ENCODE assay signal across 22 mouse cellular contexts in the genomic region with DNA sequence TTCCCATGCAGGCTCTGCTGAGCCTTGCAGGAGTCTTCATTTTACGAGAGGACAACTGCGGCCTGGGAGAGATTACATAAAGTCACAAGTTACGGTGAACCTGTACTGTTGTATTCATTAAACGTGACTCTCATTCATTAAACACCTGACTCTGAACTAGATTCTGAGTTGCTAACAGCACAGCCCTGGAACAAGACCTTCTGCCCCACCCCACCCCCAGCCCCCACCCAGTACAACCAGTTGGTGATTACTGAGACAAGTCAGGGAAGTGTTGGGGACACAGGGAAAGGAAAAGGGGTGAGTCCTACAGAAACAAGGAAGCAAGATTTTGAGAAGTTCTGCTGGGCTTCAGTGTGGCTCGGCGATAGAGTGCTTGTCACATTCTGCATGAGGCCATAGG.
DNase-seq lines count a peak whose midpoint lies in the region; ATAC-seq and TF ChIP-seq lines count a peak whose summit lies in the region.
"Had no signal": no experiment of that assay in that cellular context is flagged by ENCODE, and none has a peak within 500 bp of the region (broad histone marks: within the 10 kb centered on the region; RNA-seq: fewer than 3 reads in every experiment).

No protein-coding gene starts in this region.

- no peak for TF ChIP-seq CTCF in intestine, postnatal 0 days (IDR thresholded peaks at IDR 0.05; ENCODE audit: low read depth)

- WGBS in limb, embryonic 11.5 days: 78% methylated on average over 6 of the region's 6 CpGs
- WGBS in limb, embryonic 10.5 days: 93% methylated on average over 6 of the region's 6 CpGs
- 44% methylated on average over 6 of the region's 6 CpGs for WGBS in intestine, postnatal 0 days
- 81% methylated on average over 6 of the region's 6 CpGs for WGBS in stomach, embryonic 15.5 days
- 94% methylated on average over 6 of the region's 6 CpGs for WGBS in forebrain, embryonic 12.5 days

- ATAC-seq in limb, embryonic 11.5 days (ENCODE audit: insufficient number of reproducible peaks, low FRiP score, low TSS enrichment, low read depth): no peak
- peak; percentile 29 for ATAC-seq in intestine, postnatal 0 days
- ATAC-seq in stomach, embryonic 15.5 days (ENCODE audit: insufficient read depth, low FRiP score, low read depth): peak; percentile 44; the same call in 1 of the 2 replicates
- no peak for ATAC-seq in inflammation-experienced regulatory T-cells, adult 6 months
- ATAC-seq in forebrain, embryonic 12.5 days (ENCODE audit: low FRiP score): no peak
- ATAC-seq: activated CD4-positive, CD25-positive, alpha-beta regulatory T cell, adult 4 months; forebrain, embryonic 16.5 days; hindbrain, postnatal 0 days; Patski had no signal

- H3K4me2 ChIP-seq in limb, embryonic 11.5 days (ENCODE audit: low read depth, severe bottlenecking): no peak overlapping the region
- H3K4me2 ChIP-seq in intestine, postnatal 0 days (replicated peaks; ENCODE audit: low read depth): no peak overlapping the region
- H3K4me2 ChIP-seq in stomach, embryonic 15.5 days: no peak overlapping the region
- no peak overlapping the region for H3K4me2 ChIP-seq in forebrain, embryonic 12.5 days
- H3K4me2 ChIP-seq: embryonic facial prominence, embryonic 12.5 days; heart, embryonic 13.5 days; hindbrain, embryonic 13.5 days had no signal

- H3K36me3 ChIP-seq in limb, embryonic 11.5 days (ENCODE audit: control insufficient read depth, insufficient read depth, low read length): peaks cover 3% of the 10 kb centered on the region; the same call in 1 of the 2 replicates
- peaks cover 35% of the 10 kb centered on the region for H3K36me3 ChIP-seq in limb, embryonic 10.5 days
- H3K36me3 ChIP-seq in intestine, postnatal 0 days (ENCODE audit: control insufficient read depth, insufficient read depth): peaks cover 6% of the 10 kb centered on the region; the same call in 1 of the 2 replicates
- no peaks in the 10 kb centered on the region for H3K36me3 ChIP-seq in stomach, embryonic 15.5 days
- 0 out of 2 replicates have a peak, but pooled peaks cover 3% of the 10 kb centered on the region for H3K36me3 ChIP-seq in forebrain, embryonic 12.5 days (replicated peaks)

- no peaks in the 10 kb centered on the region for H3K4me1 ChIP-seq in limb, embryonic 11.5 days (ENCODE audit: control insufficient read depth, insufficient read depth, low read length)
- 0 out of 2 replicates have a peak, but pooled peaks cover 2% of the 10 kb centered on the region for H3K4me1 ChIP-seq in limb, embryonic 10.5 days
- H3K4me1 ChIP-seq in intestine, postnatal 0 days (replicated peaks; ENCODE audit: control insufficient read depth, insufficient read depth, low read length): no peaks in the 10 kb centered on the region
- H3K4me1 ChIP-seq in stomach, embryonic 15.5 days: 0 out of 2 replicates have a peak, but pooled peaks cover 7% of the 10 kb centered on the region
- H3K4me1 ChIP-seq in forebrain, embryonic 12.5 days: peaks cover 16% of the 10 kb centered on the region
- H3K4me1 ChIP-seq: embryonic facial prominence, embryonic 12.5 days had no signal

- no peak for DNase-seq in limb, embryonic 11.5 days (ENCODE audit: low spot score)
- no peak for DNase-seq in limb, embryonic 10.5 days (ENCODE audit: low spot score)
- DNase-seq in left cerebral cortex, adult 9 months (ENCODE audit: low spot score in 2 of 2): no peak
- DNase-seq: adrenal gland, adult 8-10 months; adrenal gland, postnatal 36 days; cerebellum, adult 11 months; cerebellum, adult 8-10 months; cerebellum, postnatal 14 days; gastrocnemius, postnatal 14 days; heart, postnatal 10 days; heart, postnatal 4 days had no signal

- no peak overlapping the region for H3K9ac ChIP-seq in limb, embryonic 11.5 days (ENCODE audit: low read length)
- no peak overlapping the region for H3K9ac ChIP-seq in intestine, postnatal 0 days (ENCODE audit: low read depth, low read length)
- H3K9ac ChIP-seq in stomach, embryonic 15.5 days: no peak overlapping the region
- no peak overlapping the region for H3K9ac ChIP-seq in forebrain, embryonic 12.5 days
- H3K9ac ChIP-seq: embryonic facial prominence, embryonic 12.5 days; heart, embryonic 13.5 days; hindbrain, embryonic 13.5 days had no signal

- no peaks in the 10 kb centered on the region for H3K27me3 ChIP-seq in limb, embryonic 11.5 days (ENCODE audit: control insufficient read depth, insufficient read depth, low read length)
- H3K27me3 ChIP-seq in limb, embryonic 10.5 days (ENCODE audit: low read depth, poor library complexity, severe bottlenecking): no peaks in the 10 kb centered on the region
- no peaks in the 10 kb centered on the region for H3K27me3 ChIP-seq in intestine, postnatal 0 days (replicated peaks; ENCODE audit: control insufficient read depth, insufficient read depth, low read length)
- H3K27me3 ChIP-seq in stomach, embryonic 15.5 days (replicated peaks): no peaks in the 10 kb centered on the region
- no peaks in the 10 kb centered on the region for H3K27me3 ChIP-seq in forebrain, embryonic 12.5 days
- H3K27me3 ChIP-seq: embryonic facial prominence, embryonic 12.5 days; heart, embryonic 13.5 days; hindbrain, embryonic 13.5 days; Patski had no signal

- 0 out of 2 replicates have a peak overlapping the region, but pooled peaks have one; percentile 14 for H3K27ac ChIP-seq in limb, embryonic 11.5 days (replicated peaks; ENCODE audit: low read depth, low read length)
- H3K27ac ChIP-seq in limb, embryonic 10.5 days: no peak overlapping the region
- peak overlapping the region; percentile 7; the same call in 1 of the 2 replicates for H3K27ac ChIP-seq in intestine, postnatal 0 days (ENCODE audit: low read depth, low read length)
- peak overlapping the region; percentile 54; the same call in 1 of the 2 replicates for H3K27ac ChIP-seq in stomach, embryonic 15.5 days
- no peak overlapping the region for H3K27ac ChIP-seq in forebrain, embryonic 12.5 days
- H3K27ac ChIP-seq: embryonic facial prominence, embryonic 12.5 days; heart, embryonic 13.5 days; hindbrain, embryonic 13.5 days; hindbrain, postnatal 0 days had no signal

- no peak overlapping the region for H3K4me3 ChIP-seq in limb, embryonic 11.5 days (ENCODE audit: low read depth, low read length)
- H3K4me3 ChIP-seq in limb, embryonic 10.5 days: no peak overlapping the region
- no peak overlapping the region for H3K4me3 ChIP-seq in intestine, postnatal 0 days (ENCODE audit: low read depth, low read length)
- no peak overlapping the region for H3K4me3 ChIP-seq in stomach, embryonic 15.5 days (replicated peaks)
- H3K4me3 ChIP-seq in forebrain, embryonic 12.5 days (replicated peaks): no peak overlapping the region
- H3K4me3 ChIP-seq: embryonic facial prominence, embryonic 12.5 days; heart, embryonic 13.5 days; hindbrain, embryonic 13.5 days had no signal

- no peaks in the 10 kb centered on the region for H3K9me3 ChIP-seq in limb, embryonic 11.5 days (ENCODE audit: control insufficient read depth, low read length)
- no peaks in the 10 kb centered on the region for H3K9me3 ChIP-seq in limb, embryonic 10.5 days (replicated peaks)
- no peaks in the 10 kb centered on the region for H3K9me3 ChIP-seq in intestine, postnatal 0 days (ENCODE audit: control insufficient read depth)
- H3K9me3 ChIP-seq in stomach, embryonic 15.5 days: no peaks in the 10 kb centered on the region
- H3K9me3 ChIP-seq in forebrain, embryonic 12.5 days: no peaks in the 10 kb centered on the region
- H3K9me3 ChIP-seq: embryonic facial prominence, embryonic 12.5 days; heart, embryonic 13.5 days; hindbrain, embryonic 13.5 days had no signal

Comparison
In these comparisons a context has a peak if more than half of its experiments do, and no peak if none do; other contexts are left out.
1. H3K27ac ChIP-seq: peak in limb, embryonic 11.5 days (single experiment), intestine, postnatal 0 days (single experiment) and stomach, embryonic 15.5 days (single experiment); none in limb, embryonic 10.5 days (single experiment) and forebrain, embryonic 12.5 days (single experiment).
2. ATAC-seq: peak in intestine, postnatal 0 days (single experiment) and stomach, embryonic 15.5 days (single experiment); none in limb, embryonic 11.5 days (single experiment), inflammation-experienced regulatory T-cells, adult 6 months (single experiment) and forebrain, embryonic 12.5 days (single experiment).